Mouse (Mus musculus) heart, embryonic 10.5 days (tissue): ENCODE data around the gene Gstm2. TPM values are rescaled to one million over a fixed set of nuclear protein-coding genes. Genes with fewer than 3 reads are reported as not detected.
"Not testable (repeated sequence)": the region's sequence is repeated elsewhere in the genome, so short reads cannot be mapped to it uniquely, and the experiment has no call there.

Experiments
- DNase-seq: peaks from one replicate; pipeline ENCODE4 v3.0.0-alpha.2; 2017; ENCODE audit warnings: low spot score
- H3K27ac ChIP-seq: fragments of 300-500 bp; sonication (generic); 2 replicates; pipeline ENCODE4 v1.5.1; 2016; ENCODE audit warnings: mild to moderate bottlenecking
- H3K27me3 ChIP-seq: fragments of 300-500 bp; sonication (generic); 2 replicates; pipeline ENCODE4 v1.6.1; 2016; ENCODE audit warnings: mild to moderate bottlenecking; ENCODE audit not compliant: poor library complexity, insufficient read depth, severe bottlenecking
- H3K36me3 ChIP-seq: fragments of 300-500 bp; sonication (generic); 2 replicates; pipeline ENCODE4 v1.6.1; 2016; ENCODE audit warnings: mild to moderate bottlenecking, moderate library complexity
- H3K4me1 ChIP-seq: fragments of 300-500 bp; sonication (generic); 2 replicates; pipeline ENCODE4 v1.6.1; 2016; ENCODE audit warnings: mild to moderate bottlenecking
- H3K4me3 ChIP-seq: fragments of 300-500 bp; sonication (generic); 2 replicates; pipeline ENCODE4 v1.5.1; 2016; ENCODE audit warnings: mild to moderate bottlenecking, moderate library complexity
- H3K9me3 ChIP-seq: fragments of 300-500 bp; sonication (generic); 2 replicates; pipeline ENCODE4 v1.6.1; 2016; ENCODE audit warnings: mild to moderate bottlenecking, moderate library complexity
- WGBS: fragments of 180-500 bp; shearing (Covaris S2); methylation state at CpG from one replicate; pipeline ENCODE4 v1.1.7; 2016; 5-methylcytosine and 5-hydroxymethylcytosine counted together
- polyA plus RNA-seq: library from polyadenylated mRNA; unstranded; fragments of >200 nt; fragmentation: Nextera tagmentation; extraction: Ambion mirVana; gene quantifications from 2 replicates; pipeline ENCODE4 v1.2.1, GENCODE M21; 2016

Gstm2 gene
- polyA plus RNA-seq, 1 experiment from 2014 or later = 46.9 TPM

DNA sequence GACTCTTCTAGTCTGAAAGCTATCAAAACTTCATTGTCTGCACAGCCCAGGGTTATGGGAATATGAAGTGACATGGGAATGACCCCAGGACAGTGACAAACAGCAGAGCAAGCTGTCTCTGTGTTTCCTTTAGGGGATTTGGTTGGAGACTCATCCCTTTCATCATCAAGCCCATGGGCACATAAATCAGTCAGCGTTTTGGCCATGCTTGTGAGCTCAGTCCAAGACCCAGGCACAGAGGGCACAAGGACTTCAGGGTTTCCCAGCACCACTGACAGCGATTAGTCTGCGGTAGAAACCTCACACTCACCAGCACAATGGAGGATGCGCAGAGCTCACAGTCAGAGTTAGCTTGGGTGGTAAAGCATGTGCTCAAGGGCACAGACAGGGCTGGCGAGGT is 32.3 kb downstream of the Gstm2 start:
- Histone ChIP-seq H3K9me3 (no peaks in the 10 kb centered on the region), H3K4me1 (peaks cover 4% of the 10 kb centered on the region; the same call in 1 of the 2 replicates), H3K27ac (no peak overlapping the region), H3K36me3 (no peaks in the 10 kb centered on the region), H3K27me3 (no peaks in the 10 kb centered on the region; the same call in 1 of the 2 replicates), H3K4me3 (no peak overlapping the region)
- 74% methylated on average over 5 of the region's 5 CpGs for WGBS
- DNase-seq = no peak

DNA sequence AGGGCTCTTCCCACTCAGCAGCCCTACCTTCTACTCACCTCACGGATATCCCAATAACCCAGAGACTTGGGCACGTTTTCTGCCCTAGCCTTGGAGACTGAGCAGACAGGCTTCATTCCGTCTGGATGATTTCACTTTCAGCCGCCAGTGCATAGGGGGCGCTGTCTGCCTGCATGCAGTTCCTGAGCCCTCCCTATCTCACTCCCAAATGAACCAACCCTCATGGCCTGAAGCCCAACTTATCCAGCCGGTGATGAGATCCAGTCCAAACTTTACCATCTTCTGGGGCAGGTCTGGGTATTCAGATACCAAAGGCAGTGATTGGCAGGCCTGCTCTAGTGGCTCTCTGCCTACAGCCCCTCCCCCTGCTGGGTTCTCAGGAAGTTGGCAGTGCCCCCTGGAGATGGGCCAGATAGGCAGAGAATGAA is 32.9 kb downstream of the Gstm2 start:
- no peaks in the 10 kb centered on the region for H3K36me3 ChIP-seq
- 16% methylated on average over 6 of the region's 6 CpGs for WGBS
- no peak overlapping the region for H3K4me3 ChIP-seq
- H3K27me3 ChIP-seq = no peaks in the 10 kb centered on the region; the same call in 1 of the 2 replicates
- peaks cover 4% of the 10 kb centered on the region; the same call in 1 of the 2 replicates for H3K4me1 ChIP-seq
- DNase-seq = no peak
- no peak overlapping the region for H3K27ac ChIP-seq
- H3K9me3 ChIP-seq = no peaks in the 10 kb centered on the region

DNA sequence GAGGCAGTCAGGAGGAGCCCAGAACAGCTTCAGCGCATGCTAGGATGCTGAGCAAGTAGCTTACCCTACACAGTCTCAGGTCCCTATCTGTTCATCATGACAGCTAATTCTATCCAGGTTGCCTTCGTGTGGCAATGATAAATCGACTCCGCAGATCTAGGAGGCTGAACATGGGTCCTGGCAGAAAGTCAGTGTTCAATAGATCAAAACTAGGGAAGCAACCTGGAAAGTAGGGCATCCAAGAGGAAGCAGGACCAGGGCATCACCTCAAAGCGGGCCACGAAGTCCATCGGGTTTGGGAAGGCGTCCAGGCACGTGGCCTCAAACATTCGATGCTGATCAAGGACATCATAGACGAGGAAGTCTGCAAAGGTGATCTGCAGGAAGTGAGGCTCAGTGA is 35.7 kb downstream of the Gstm2 start:
- 80% methylated on average over 11 of the region's 11 CpGs for WGBS

DNA sequence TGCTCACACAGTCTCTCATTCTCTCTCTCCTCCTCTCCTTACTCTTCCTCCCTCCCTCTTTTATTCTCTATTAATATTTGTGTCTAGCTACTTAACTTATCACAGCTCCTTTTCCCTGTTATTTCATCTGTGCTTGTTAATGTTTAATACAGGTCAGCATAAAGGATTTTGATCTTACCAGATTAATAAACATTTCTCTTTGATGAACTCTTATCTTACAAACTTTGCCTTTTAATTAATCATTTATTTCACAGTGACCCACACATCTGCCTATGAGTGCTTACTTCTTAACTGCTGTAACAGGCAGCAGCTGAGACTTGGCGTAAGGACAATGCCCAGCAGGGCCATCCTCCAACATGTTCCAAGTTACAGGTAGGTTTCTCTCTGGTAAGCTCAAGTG is 36.8 kb downstream of the Gstm2 start:
- H3K27me3 ChIP-seq, H3K27ac ChIP-seq: not testable (repeated sequence)

More for the DNA sequence above, 35.7 kb downstream of the Gstm2 start:
- Histone ChIP-seq H3K36me3 (no peaks in the 10 kb centered on the region), H3K4me3 (no peak overlapping the region), H3K27me3 (no peaks in the 10 kb centered on the region; the same call in 1 of the 2 replicates), H3K4me1 (peaks cover 4% of the 10 kb centered on the region; the same call in 1 of the 2 replicates), H3K27ac (no peak overlapping the region), H3K9me3 (no peaks in the 10 kb centered on the region)
- no peak for DNase-seq

DNA sequence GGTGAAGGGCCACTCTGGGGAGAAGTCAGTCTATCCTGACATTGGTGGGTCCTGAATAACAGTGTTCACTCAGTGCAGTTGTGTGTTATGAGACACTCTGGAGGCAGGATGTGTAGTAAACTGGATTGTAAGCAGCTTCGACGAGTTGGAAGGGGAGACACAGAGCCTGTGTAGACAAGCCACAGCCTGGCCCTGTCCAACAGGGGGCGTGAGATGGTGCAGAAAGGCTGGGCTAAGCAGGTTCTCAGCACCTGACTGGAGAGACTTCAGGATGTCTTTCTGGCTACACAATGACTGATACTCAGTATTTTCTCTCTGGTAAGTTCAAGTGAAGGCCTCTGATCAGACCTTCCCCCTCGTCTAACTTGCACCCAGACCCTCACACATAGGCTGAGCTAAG is 40.5 kb downstream of the Gstm2 start:
- Histone ChIP-seq H3K4me3 (no peak overlapping the region), H3K27ac (no peak overlapping the region), H3K27me3 (peaks cover 5% of the 10 kb centered on the region; the same call in 1 of the 2 replicates), H3K4me1 (peaks cover 23% of the 10 kb centered on the region), H3K9me3 (no peaks in the 10 kb centered on the region), H3K36me3 (no peaks in the 10 kb centered on the region)
- 54% methylated on average over 4 of the region's 4 CpGs for WGBS
- no peak for DNase-seq

More for the DNA sequence above, 36.8 kb downstream of the Gstm2 start:
- H3K9me3 ChIP-seq, H3K4me1 ChIP-seq, H3K36me3 ChIP-seq, DNase-seq, H3K4me3 ChIP-seq: not testable (repeated sequence)
- 95% methylated on average over 1 of the region's 1 CpGs for WGBS

DNA sequence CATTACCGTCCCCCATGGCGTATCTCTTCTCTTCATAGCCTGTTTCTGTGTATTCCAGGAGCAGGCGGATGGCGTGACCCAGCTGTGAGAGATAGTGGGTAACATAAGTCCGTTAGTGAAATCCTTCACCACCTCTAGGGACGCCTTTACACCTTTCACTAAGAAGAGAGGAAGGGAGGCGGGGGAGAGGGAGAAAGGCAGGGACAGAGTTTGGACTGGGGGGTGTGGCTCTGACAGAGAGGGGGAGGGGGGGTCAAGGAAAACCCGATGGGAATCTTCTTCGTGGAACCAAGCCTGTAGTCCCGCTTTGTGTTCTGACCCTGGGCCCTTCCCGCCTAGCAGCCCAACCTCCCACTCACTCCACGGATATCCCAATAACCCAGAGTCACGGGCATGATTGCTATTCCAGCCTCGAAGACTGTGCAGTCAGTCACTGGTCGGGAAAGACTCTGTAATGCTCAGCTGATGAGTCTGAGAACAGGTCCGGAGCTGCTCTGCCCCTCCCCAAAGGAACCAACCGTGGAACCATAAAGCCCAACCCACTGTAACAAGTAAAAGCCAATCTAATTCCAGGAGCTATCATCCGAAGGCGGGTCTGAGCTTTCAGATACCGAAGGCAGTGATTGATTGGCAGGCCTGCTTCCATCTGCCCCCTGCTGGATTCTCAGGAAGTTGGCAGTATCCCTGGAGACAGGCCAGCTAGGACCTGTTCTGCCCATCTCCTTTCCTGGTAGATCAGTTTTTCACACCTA is 42.8 kb downstream of the Gstm2 start, which contains the start of gene Gstm6:
Gstm6 (minus strand) TSS at position 511 of the 752 bp plus-strand sequence.
- Histone ChIP-seq H3K9me3 (no peaks in the 10 kb centered on the region), H3K27me3 (0 out of 2 replicates have a peak, but pooled peaks cover 5% of the 10 kb centered on the region), H3K4me1 (peaks cover 38% of the 10 kb centered on the region), H3K36me3 (no peaks in the 10 kb centered on the region), H3K4me3 (peak within 1 kb of the TSS; percentile 54), H3K27ac (peak within 1 kb of the TSS; percentile 67)
- 7% methylated on average over 20 of the region's 20 CpGs for WGBS
- DNase-seq = peak; percentile 86

DNA sequence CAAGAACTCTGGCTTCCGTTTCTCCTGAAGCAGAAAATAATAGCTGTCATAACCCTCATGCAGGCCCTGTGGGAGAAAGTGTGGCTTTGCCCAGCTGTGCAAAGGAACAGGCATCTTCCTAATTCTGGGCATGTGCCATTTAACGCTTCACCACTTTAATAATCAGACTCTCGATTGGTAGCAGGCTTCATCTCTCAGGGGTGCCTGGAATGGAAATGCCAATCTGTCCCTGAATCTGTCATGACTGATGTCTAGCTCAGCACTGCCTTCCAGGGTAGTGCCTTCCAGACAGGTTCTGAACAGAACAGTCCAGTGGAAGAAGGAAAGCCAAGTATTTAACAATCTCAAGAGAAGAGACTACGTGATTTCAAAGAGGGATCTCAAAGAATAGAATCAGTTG is 45.0 kb downstream of the Gstm2 start:
- Histone ChIP-seq H3K4me3 (no peak overlapping the region), H3K36me3 (no peaks in the 10 kb centered on the region), H3K27ac (no peak overlapping the region), H3K9me3 (no peaks in the 10 kb centered on the region), H3K27me3 (peaks cover 16% of the 10 kb centered on the region; the same call in 1 of the 2 replicates), H3K4me1 (peaks cover 39% of the 10 kb centered on the region)
- DNase-seq = no peak
- WGBS = 75% methylated on average over 4 of the region's 4 CpGs

DNA sequence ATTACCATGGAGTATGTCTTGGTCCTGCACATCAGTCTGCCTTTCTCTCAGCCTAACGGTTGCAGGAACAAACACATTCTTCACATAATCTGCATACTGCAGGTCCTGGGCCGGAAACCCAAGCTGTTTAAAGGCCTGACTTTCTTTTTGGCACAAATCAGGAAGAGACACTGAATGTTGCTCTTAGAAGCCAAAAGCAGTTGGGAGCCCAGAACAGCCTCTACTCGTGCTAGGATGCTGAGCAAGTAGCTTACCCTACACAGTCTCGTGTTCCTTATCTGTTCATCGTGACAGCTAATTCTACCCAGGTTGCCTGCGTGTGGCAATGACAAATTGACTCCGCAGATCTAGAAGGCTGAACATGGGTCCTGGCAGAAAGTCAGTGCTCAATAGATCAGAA is 45.7 kb downstream of the Gstm2 start:
- WGBS = 53% methylated on average over 7 of the region's 7 CpGs
- Histone ChIP-seq H3K4me3 (no peak overlapping the region), H3K4me1 (peaks cover 47% of the 10 kb centered on the region), H3K9me3 (no peaks in the 10 kb centered on the region), H3K27me3 (peaks cover 21% of the 10 kb centered on the region; the same call in 1 of the 2 replicates), H3K27ac (no peak overlapping the region), H3K36me3 (no peaks in the 10 kb centered on the region)
- no peak for DNase-seq

DNA sequence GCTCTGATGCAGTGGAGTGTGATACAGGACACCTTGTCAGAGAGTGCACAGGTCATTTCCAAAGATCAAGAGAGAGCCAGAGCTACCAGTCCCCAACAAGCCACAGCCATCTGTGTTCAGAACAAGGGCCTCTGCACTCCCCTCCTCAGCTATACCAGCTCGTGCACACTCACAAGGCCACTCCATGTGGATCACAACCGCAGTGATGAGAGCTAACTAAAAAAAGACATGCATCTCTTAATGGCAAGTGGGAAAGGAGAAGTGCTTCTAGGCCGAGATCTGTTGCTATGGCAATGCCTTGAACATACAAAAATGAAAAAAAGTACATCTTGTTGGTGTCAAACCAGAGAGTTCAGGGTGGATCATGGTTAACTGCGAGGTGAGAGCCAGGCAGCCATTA is 46.4 kb downstream of the Gstm2 start:
- no peaks in the 10 kb centered on the region for H3K9me3 ChIP-seq
- no peak overlapping the region for H3K4me3 ChIP-seq
- H3K4me1 ChIP-seq = peaks cover 47% of the 10 kb centered on the region
- WGBS = 73% methylated on average over 4 of the region's 4 CpGs
- no peaks in the 10 kb centered on the region for H3K36me3 ChIP-seq
- peaks cover 21% of the 10 kb centered on the region; the same call in 1 of the 2 replicates for H3K27me3 ChIP-seq
- no peak for DNase-seq
- H3K27ac ChIP-seq = no peak overlapping the region

DNA sequence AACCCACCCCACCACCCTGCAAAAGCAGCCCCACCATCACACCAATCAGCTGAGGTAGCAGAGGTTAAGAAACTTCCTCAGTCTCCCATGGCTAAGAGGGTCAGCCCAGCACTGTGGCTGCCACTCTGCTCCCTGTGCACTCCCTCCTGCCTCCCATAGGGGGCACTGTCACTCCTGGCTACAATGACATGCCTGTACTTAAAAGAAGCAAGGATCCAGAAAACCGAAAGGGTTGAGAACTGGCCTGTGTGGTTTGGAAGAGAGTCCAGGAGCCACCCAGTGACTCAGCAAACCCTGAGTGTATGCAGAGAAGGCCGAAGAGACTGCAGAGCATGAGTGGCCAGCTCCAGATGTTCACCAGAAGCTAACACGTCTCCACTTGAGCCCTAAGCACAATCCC is 46.9 kb downstream of the Gstm2 start:
- no peaks in the 10 kb centered on the region for H3K9me3 ChIP-seq
- H3K4me3 ChIP-seq = no peak overlapping the region
- DNase-seq = peak; percentile 79
- WGBS = 48% methylated on average over 3 of the region's 3 CpGs
- H3K27ac ChIP-seq = no peak overlapping the region
- H3K27me3 ChIP-seq = peaks cover 21% of the 10 kb centered on the region; the same call in 1 of the 2 replicates
- no peaks in the 10 kb centered on the region for H3K36me3 ChIP-seq
- H3K4me1 ChIP-seq = peaks cover 47% of the 10 kb centered on the region

DNA sequence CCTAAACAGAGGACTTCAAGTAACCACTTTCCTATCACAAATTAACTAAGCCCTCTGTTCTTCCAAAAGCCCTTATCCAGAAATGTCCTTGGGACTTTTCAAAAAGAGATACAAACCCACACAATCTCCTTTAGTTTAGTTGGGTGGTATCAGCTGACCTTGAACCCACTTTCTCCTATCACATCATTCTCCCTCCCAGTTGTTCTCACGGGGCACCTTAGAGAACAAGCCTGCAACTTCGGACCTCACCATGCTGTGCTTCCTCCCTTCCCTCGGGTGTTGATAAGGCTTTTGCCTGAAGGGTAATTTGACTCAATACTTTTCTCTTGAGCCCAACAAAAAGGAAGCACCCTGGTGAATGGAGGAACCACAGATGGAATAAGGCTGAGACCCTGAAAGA is 50.4 kb downstream of the Gstm2 start:
- Histone ChIP-seq H3K27me3 (peaks cover 25% of the 10 kb centered on the region; the same call in 1 of the 2 replicates), H3K4me3 (no peak overlapping the region), H3K27ac (no peak overlapping the region), H3K36me3 (no peaks in the 10 kb centered on the region), H3K4me1 (peaks cover 36% of the 10 kb centered on the region), H3K9me3 (no peaks in the 10 kb centered on the region)
- 24% methylated on average over 3 of the region's 3 CpGs for WGBS
- no peak for DNase-seq

DNA sequence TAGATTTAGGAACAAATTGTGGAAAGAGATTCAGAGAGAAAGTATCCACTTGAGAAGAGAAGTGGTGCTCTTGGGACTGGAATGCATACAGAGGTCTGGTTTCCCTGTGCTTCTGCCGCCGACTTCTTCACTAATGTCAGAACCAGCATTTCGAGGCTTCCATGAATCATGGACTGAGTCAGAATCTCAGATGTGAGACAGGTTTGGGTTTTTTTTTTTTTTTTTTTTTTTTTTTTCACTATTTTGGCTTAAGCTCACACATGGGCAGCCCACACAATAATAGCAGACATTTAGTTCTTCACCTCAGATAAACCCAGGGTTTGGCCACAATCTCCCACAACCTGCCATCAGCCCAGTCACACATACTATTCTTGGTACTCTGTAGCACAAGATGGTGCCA is 51.0 kb downstream of the Gstm2 start:
- DNase-seq = no peak
- H3K4me1 ChIP-seq = peaks cover 30% of the 10 kb centered on the region
- no peak overlapping the region for H3K4me3 ChIP-seq
- H3K27ac ChIP-seq = no peak overlapping the region
- no peaks in the 10 kb centered on the region for H3K36me3 ChIP-seq
- peaks cover 25% of the 10 kb centered on the region; the same call in 1 of the 2 replicates for H3K27me3 ChIP-seq
- no peaks in the 10 kb centered on the region for H3K9me3 ChIP-seq
- 51% methylated on average over 3 of the region's 3 CpGs for WGBS

DNA sequence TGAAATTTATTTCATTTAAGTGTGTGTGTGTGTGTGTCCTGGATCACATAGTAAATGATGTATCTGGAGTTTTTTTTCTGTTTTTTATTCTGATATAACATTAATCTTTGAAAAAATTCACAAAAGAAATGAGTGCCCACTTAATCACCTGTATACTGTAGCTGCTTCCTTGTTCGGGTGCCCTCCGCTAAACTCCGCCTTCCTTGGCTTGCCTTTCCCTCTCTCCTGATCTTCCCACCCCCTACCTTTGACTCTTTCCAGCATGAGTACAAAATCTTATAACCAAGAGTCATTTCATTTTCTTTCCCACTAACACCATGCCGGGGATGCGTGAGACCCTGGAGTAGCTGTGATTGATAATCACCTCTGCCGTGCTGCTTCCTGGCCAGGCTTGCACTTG is 54.1 kb downstream of the Gstm2 start:
- no peaks in the 10 kb centered on the region for H3K9me3 ChIP-seq
- peak overlapping the region; percentile 26 for H3K27ac ChIP-seq
- peaks cover 17% of the 10 kb centered on the region; the same call in 1 of the 2 replicates for H3K27me3 ChIP-seq
- H3K4me1 ChIP-seq = peaks cover 20% of the 10 kb centered on the region
- DNase-seq = no peak
- no peak overlapping the region for H3K4me3 ChIP-seq
- no peaks in the 10 kb centered on the region for H3K36me3 ChIP-seq
- 73% methylated on average over 6 of the region's 6 CpGs for WGBS
